Mouse (Mus musculus): ENCODE measurements at regions not wholly inside any gene's neighbourhood (a gene's known extent, or its start where the extent isn't known, plus 50 kb on each side); places are given as distances from the start of the nearest gene placed in this dataset.

- in situ Hi-C loops (cut with MboI; ENCODE audit: low pct_unique_long_range_greater_than_20kb in 1 of 2, low sequenced_read_pairs in 2 of 2, unreplicated experiment in 1 of 2): no loop called here
Measured at GRCm38 (mm10) chr9:93008511-93009302, 466.7 kb downstream of the Plod2 start.

GRCm38 (mm10) chr9:93044298-93044912 is 502.4 kb downstream of the Plod2 start:
- in situ Hi-C loops (cut with MboI; ENCODE audit: low pct_unique_long_range_greater_than_20kb in 1 of 2, low sequenced_read_pairs in 2 of 2, unreplicated experiment in 1 of 2): no loop called here

- in situ Hi-C loops (cut with MboI; ENCODE audit: low pct_unique_long_range_greater_than_20kb in 1 of 2, low sequenced_read_pairs in 2 of 2, unreplicated experiment in 1 of 2): no loop called here
Measured at GRCm38 (mm10) chr9:93072140-93072539, 530.1 kb downstream of the Plod2 start.

- in situ Hi-C loops (cut with MboI; ENCODE audit: low pct_unique_long_range_greater_than_20kb in 1 of 2, low sequenced_read_pairs in 2 of 2, unreplicated experiment in 1 of 2): no loop called here
Measured at GRCm38 (mm10) chr9:93083114-93083513, 541.1 kb downstream of the Plod2 start.

- in situ Hi-C loops (cut with MboI; ENCODE audit: low pct_unique_long_range_greater_than_20kb in 1 of 2, low sequenced_read_pairs in 2 of 2, unreplicated experiment in 1 of 2): no loop called here
Measured at GRCm38 (mm10) chr9:93098008-93098581, 556.1 kb downstream of the Plod2 start.

DNA sequence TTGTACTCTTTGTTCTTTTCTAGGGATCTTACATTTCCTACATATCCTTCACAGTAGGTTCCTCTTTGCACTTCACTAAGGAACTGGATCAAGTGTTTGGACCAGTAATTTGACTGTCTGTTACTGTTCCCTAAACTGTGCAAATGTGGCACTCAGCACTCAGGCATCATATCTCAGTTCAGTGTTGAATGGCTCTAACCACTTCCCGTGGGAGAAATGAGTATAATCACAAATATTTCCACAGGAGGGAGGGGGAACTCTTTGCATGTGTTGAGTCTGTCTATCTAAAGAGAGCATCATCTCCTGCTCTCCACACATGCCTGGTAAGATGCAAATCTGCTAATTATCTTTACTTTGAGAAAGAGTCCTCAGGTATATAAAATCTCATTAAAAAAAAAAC is 588.5 kb downstream of the Plod2 start:
- in situ Hi-C loops (cut with MboI; ENCODE audit: low pct_unique_long_range_greater_than_20kb in 1 of 2, low sequenced_read_pairs in 2 of 2, unreplicated experiment in 1 of 2): no loop called here

DNA sequence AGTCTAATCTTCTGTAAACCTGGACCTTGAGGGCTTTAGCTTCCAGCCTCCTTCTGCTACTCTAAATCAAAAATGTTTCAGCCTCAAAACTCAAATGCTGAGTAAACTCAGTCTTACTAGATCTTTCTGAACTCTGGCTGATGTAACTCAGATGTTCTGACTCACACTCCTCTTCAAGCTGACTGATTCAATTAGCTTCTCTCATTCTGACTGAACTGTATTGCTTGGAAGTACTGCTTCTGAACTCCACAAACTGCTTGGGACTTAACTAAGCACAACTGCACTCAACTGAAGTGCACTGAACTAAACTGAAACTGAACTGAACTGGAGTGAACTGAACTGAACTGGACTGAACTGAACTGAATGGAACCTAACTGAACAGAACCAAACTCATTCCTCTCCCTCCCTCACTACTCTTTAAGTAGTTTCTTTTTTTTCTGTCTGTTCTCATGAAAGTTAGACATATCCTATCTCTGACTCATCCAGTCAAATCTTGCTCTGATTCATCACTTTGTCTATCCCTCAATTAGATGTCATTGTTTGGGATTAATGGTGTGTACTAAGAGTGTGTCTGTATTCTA is 589.7 kb downstream of the Plod2 start:
- in situ Hi-C loops (cut with MboI; ENCODE audit: low pct_unique_long_range_greater_than_20kb in 1 of 2, low sequenced_read_pairs in 2 of 2, unreplicated experiment in 1 of 2): no loop called here

DNA sequence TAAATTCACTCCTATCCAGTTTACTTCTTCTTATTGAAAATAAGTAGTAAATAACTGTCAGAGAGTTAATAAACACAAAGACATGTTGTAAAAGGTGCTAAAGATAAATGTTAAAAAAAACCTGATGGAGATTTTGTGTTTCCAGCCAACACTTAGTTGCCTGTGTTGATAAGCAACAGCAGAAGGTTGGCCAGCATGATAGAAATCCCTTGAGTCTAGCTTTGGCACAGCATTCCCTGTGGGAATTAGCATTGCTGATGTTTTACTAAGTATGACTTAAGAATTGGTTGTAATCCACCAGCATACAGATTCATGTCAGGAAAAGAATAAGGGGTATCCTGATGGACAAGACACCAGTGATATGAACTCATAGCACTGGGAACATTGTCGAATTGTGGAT is 594.3 kb downstream of the Plod2 start:
- in situ Hi-C loops (cut with MboI; ENCODE audit: low pct_unique_long_range_greater_than_20kb in 1 of 2, low sequenced_read_pairs in 2 of 2, unreplicated experiment in 1 of 2): no loop called here

- in situ Hi-C loops (cut with MboI; ENCODE audit: low pct_unique_long_range_greater_than_20kb in 1 of 2, low sequenced_read_pairs in 2 of 2, unreplicated experiment in 1 of 2): no loop called here
Measured at GRCm38 (mm10) chr9:93170071-93170470, 628.0 kb downstream of the Plod2 start.

DNA sequence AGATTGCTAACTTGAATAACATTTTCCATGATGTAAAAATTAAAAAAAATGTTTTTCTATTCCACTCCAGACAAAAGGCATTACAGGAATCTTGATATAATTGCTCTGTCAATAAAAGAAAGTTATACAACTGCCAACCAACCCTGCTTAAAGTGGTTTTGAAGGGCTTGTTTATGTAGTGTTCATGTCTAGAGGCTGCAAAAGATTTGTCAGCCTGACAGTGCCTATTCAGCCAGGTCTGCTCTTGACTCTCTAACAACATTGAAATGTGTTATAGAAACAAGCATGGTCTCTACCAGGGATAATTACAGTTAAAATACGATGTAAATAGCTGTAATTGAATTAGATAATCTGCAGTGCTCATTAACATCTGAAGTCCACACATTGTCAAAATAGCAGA is 644.6 kb downstream of the Plod2 start:
- in situ Hi-C loops (cut with MboI; ENCODE audit: low pct_unique_long_range_greater_than_20kb in 1 of 2, low sequenced_read_pairs in 2 of 2, unreplicated experiment in 1 of 2): no loop called here

- in situ Hi-C loops (cut with MboI; ENCODE audit: low pct_unique_long_range_greater_than_20kb in 1 of 2, low sequenced_read_pairs in 2 of 2, unreplicated experiment in 1 of 2): no loop called here
Measured at GRCm38 (mm10) chr9:93232562-93232961, 690.5 kb downstream of the Plod2 start.

- in situ Hi-C loops (cut with MboI; ENCODE audit: low pct_unique_long_range_greater_than_20kb in 1 of 2, low sequenced_read_pairs in 2 of 2, unreplicated experiment in 1 of 2): no loop called here
Measured at GRCm38 (mm10) chr9:93252146-93252545, 710.1 kb downstream of the Plod2 start.

GRCm38 (mm10) chr9:93297332-93297731 is 755.3 kb downstream of the Plod2 start:
- in situ Hi-C loops (cut with MboI; ENCODE audit: low pct_unique_long_range_greater_than_20kb in 1 of 2, low sequenced_read_pairs in 2 of 2, unreplicated experiment in 1 of 2): no loop called here

DNA sequence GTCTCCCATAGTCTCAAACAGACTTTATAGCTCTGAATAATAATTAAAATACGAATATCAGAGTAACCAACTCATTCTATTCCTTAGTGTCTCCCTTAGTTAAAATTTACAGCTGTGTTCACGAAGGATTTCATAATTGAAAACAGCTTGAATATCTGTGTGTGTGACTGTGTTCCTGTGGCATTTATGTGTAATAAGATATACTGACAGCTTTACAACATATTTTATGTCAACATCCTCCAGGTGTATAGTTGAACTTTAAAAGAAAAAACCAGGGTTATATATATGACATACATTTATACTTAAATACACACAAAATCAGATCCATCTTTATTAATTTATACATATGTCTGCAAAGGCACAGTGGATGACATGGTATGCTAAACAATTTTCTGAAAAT is 764.7 kb downstream of the Plod2 start:
- in situ Hi-C loops (cut with MboI; ENCODE audit: low pct_unique_long_range_greater_than_20kb in 1 of 2, low sequenced_read_pairs in 2 of 2, unreplicated experiment in 1 of 2): no loop called here

GRCm38 (mm10) chr9:93328997-93329682 is 787.1 kb downstream of the Plod2 start:
- in situ Hi-C loops (cut with MboI; ENCODE audit: low pct_unique_long_range_greater_than_20kb in 1 of 2, low sequenced_read_pairs in 2 of 2, unreplicated experiment in 1 of 2): no loop called here
